Mouse (Mus musculus) MN1 (cell line): ENCODE results near the gene Derl2.
A peak's percentile ranks its signal among the peaks of the same experiment; 100 is the strongest.

ENCODE experiments used
- DNase-seq: peaks from one replicate; pipeline ENCODE4 v3.0.0-alpha.2; 2016; ENCODE audit warnings: low spot score

Gene Derl2

GRCm38 (mm10) chr11:71019201-71020068 lies at the start of gene Derl2, which contains the start of gene Mis12:
Derl2 (minus strand) TSS chr11:71019841.
Mis12 (plus strand) TSS chr11:71019611.
- peak; percentile 98 for DNase-seq

GRCm38 (mm10) chr11:71052554-71052953 lies 32.9 kb upstream of the Derl2 start:
- peak; percentile 56 for DNase-seq

GRCm38 (mm10) chr11:71039526-71040298 lies 20.1 kb upstream of the Derl2 start:
- DNase-seq = no peak

- peak; percentile 41 for DNase-seq
These were observed 13.6 kb upstream of the Derl2 start, which contains the start of gene 6330403K07Rik for GRCm38 (mm10) chr11:71033163-71033761. 6330403K07Rik (minus strand) TSS chr11:71033513.

- DNase-seq = no peak
These were observed 13.0 kb upstream of the Derl2 start for GRCm38 (mm10) chr11:71032491-71033162.

GRCm38 (mm10) chr11:71032070-71032469 lies 12.4 kb upstream of the Derl2 start:
- no peak for DNase-seq

- DNase-seq = no peak
These were observed 9.9 kb upstream of the Derl2 start for GRCm38 (mm10) chr11:71029403-71030118.

- DNase-seq = peak; percentile 39
These were observed 8.6 kb upstream of the Derl2 start for GRCm38 (mm10) chr11:71028280-71028679.

- DNase-seq = no peak
These were observed 1.0 kb downstream of the Derl2 start for GRCm38 (mm10) chr11:71018416-71019200.

- DNase-seq = no peak
These were observed 2.6 kb downstream of the Derl2 start for GRCm38 (mm10) chr11:71017051-71017450.

GRCm38 (mm10) chr11:71012743-71013142 lies 6.9 kb downstream of the Derl2 start:
- DNase-seq = no peak

- DNase-seq = no peak
These were observed 11.3 kb downstream of the Derl2 start for GRCm38 (mm10) chr11:71008321-71008720.

GRCm38 (mm10) chr11:71007831-71008230 lies 11.8 kb downstream of the Derl2 start:
- DNase-seq = no peak

- DNase-seq = no peak
These were observed 12.6 kb downstream of the Derl2 start for GRCm38 (mm10) chr11:71007026-71007425.

GRCm38 (mm10) chr11:71005046-71005445 lies 14.6 kb downstream of the Derl2 start:
- DNase-seq = no peak

GRCm38 (mm10) chr11:71004316-71004773 lies 15.3 kb downstream of the Derl2 start, which contains the start of gene Dhx33:
Dhx33 (minus strand) TSS chr11:71004437.
- DNase-seq = peak; percentile 97

- DNase-seq = peak; percentile 74
These were observed 15.9 kb downstream of the Derl2 start for GRCm38 (mm10) chr11:71003611-71004315.

- DNase-seq = no peak
These were observed 18.5 kb downstream of the Derl2 start for GRCm38 (mm10) chr11:71001167-71001566.

- DNase-seq = peak; percentile 92
These were observed 36.9 kb downstream of the Derl2 start, which contains the start of gene C1qbp for GRCm38 (mm10) chr11:70982557-70983228. C1qbp (minus strand) TSS chr11:70983026.
